Mouse (Mus musculus) neutrophil, adult 5-6 weeks (primary cell): ENCODE data around the gene Enox1. TPM values are rescaled to one million over a fixed set of nuclear protein-coding genes. Genes with fewer than 3 reads are reported as not detected.

ENCODE experiments used
- ATAC-seq: fragments of 151-379, 151-347 bp; 2 replicates; pipeline ENCODE4 v1.8.0; 2017; ENCODE audit warnings: mild to moderate bottlenecking, moderate TSS enrichment; ENCODE audit not compliant: insufficient number of reproducible peaks, poor library complexity, low FRiP score, severe bottlenecking; ENCODE audit errors: extremely low read depth
- total RNA-seq: library from RNA; stranded (forward); fragments of 200-1000 nt; gene quantifications from 2 replicates; pipeline ENCODE4 v1.2.3, GENCODE M21; 2017

Enox1 gene
- total RNA-seq, 1 experiment from 2014 or later: not detected

GRCm38 (mm10) chr14:77671961-77672360 is 515.4 kb downstream of the Enox1 start:
- no peak for ATAC-seq

GRCm38 (mm10) chr14:77673138-77673537 is 516.6 kb downstream of the Enox1 start:
- ATAC-seq: no peak

GRCm38 (mm10) chr14:77677951-77678350 is 521.4 kb downstream of the Enox1 start:
- no peak for ATAC-seq

GRCm38 (mm10) chr14:77679877-77680276 is 523.3 kb downstream of the Enox1 start:
- no peak for ATAC-seq

GRCm38 (mm10) chr14:77682888-77683555 is 526.5 kb downstream of the Enox1 start:
- no peak for ATAC-seq

GRCm38 (mm10) chr14:77689816-77690215 is 533.3 kb downstream of the Enox1 start:
- no peak for ATAC-seq

GRCm38 (mm10) chr14:77705006-77705405 is 548.4 kb downstream of the Enox1 start:
- ATAC-seq: no peak

- ATAC-seq: no peak
Observed at GRCm38 (mm10) chr14:77706511-77707246, 550.1 kb downstream of the Enox1 start.

- no peak for ATAC-seq
Observed at GRCm38 (mm10) chr14:77707279-77707678, 550.7 kb downstream of the Enox1 start.

- no peak for ATAC-seq
Observed at GRCm38 (mm10) chr14:77708354-77709150, 552.0 kb downstream of the Enox1 start.

GRCm38 (mm10) chr14:77714931-77715535 is 558.5 kb downstream of the Enox1 start:
- no peak for ATAC-seq

GRCm38 (mm10) chr14:77716981-77717380 is 560.4 kb downstream of the Enox1 start:
- no peak for ATAC-seq

GRCm38 (mm10) chr14:77718814-77719213 is 562.3 kb downstream of the Enox1 start:
- ATAC-seq: no peak

GRCm38 (mm10) chr14:77738056-77738455 is 581.5 kb downstream of the Enox1 start:
- ATAC-seq: no peak

GRCm38 (mm10) chr14:77738751-77739365 is 582.3 kb downstream of the Enox1 start:
- ATAC-seq: no peak

- no peak for ATAC-seq
Observed at GRCm38 (mm10) chr14:77739376-77739775, 582.8 kb downstream of the Enox1 start.

- no peak for ATAC-seq
Observed at GRCm38 (mm10) chr14:77744638-77745240, 588.2 kb downstream of the Enox1 start.

GRCm38 (mm10) chr14:77748920-77749319 is 592.4 kb downstream of the Enox1 start:
- ATAC-seq: no peak
